Mouse (Mus musculus) stomach, postnatal 0 days (tissue): ENCODE data around the gene Stpg3.
A peak's percentile ranks its signal among the peaks of the same experiment; 100 is the strongest.

ENCODE experiments used
- CTCF ChIP-seq: IDR thresholded peaks from 2 replicates; pipeline ENCODE4 v1.5.1; 2016; ENCODE audit warnings: antibody characterized with exemption, low read depth, mild to moderate bottlenecking, moderate library complexity
- EP300 ChIP-seq: optimal IDR thresholded peaks from 2 replicates; pipeline ENCODE3; 2016; ENCODE audit warnings: antibody characterized with exemption

- TF ChIP-seq CTCF (peak; percentile 34; the same call in 1 of the 2 replicates), EP300 (no peak)
Observed at GRCm38 (mm10) chr2:25180973-25181890, 33.2 kb downstream of the Stpg3 start.
